Mouse (Mus musculus): Measurements from ENCODE around the gene Ccr7.
A peak's percentile ranks its signal among the peaks of the same experiment; 100 is the strongest.

DNA sequence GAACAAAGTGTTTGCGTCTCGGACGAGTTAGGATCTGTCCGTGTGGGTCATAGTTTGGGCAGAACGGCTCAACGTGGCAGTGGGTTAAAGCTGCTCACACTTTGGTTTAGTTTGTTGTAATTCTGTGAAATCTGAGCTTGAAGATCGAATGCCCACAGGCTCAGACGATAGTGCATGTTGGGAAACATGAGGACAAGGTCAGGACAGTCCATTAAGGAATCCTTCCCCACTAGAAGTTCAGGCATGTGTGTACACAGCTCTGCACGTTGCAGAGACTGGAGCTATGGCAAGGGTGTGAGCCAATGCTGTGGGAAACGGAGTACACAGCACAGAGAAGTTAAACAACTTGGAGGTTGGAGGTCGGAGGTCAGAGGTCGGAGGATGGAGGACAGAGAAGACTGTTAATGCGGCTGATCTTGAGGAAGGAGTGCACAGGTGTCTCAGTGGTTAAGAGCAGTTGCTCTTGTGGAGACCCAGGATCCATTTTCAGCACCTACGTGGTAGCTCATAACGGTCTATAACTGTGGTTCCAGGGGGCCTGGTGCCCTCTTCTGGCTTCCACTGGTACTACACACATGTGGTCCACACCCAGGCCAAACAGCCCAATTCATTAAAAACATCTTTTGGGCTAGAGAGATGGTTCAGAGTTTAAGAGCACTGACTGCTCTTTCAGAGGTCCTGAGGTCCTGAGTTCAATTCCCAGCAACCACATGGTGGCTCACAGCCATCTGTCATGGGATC lies 44.3 kb downstream of the Ccr7 start:
- TF ChIP-seq CTCF (IDR thresholded peaks at IDR 0.05; ENCODE audit: borderline replicate concordance, extremely low read depth, insufficient read depth, insufficient read length) (peak; percentile 27; the same call in 1 of the 2 replicates), POLR2A (IDR thresholded peaks at IDR 0.05; ENCODE audit: borderline replicate concordance, extremely low read depth, insufficient read depth, insufficient read length, poor library complexity, severe bottlenecking) (no peak)
